Mouse (Mus musculus) hindbrain, embryonic 14.5 days (tissue): ENCODE data around the gene Actl11. TPM values are rescaled to one million over a fixed set of nuclear protein-coding genes. Genes with fewer than 3 reads are reported as not detected.

Source experiments
- polyA plus RNA-seq: library from polyadenylated mRNA; unstranded; fragments of >200 nt; fragmentation: Nextera tagmentation; extraction: Ambion mirVana; gene quantifications from 2 replicates; pipeline ENCODE4 v1.2.1, GENCODE M21; 2014

The Actl11 gene
- polyA plus RNA-seq, 1 experiment from 2014 or later: not detected

Other genes with a start within 250 kb of the Actl11 start
- 1.3 TPM in 2 replicates for gene Gnat1, start 248.8 kb upstream of the Actl11 start, polyA plus RNA-seq
- gene Sema3f, start 218.0 kb upstream of the Actl11 start, polyA plus RNA-seq: 17.5 and 17.7 TPM in 2 replicates
- gene Rbm5, start 157.5 kb upstream of the Actl11 start, polyA plus RNA-seq: 199 and 205 TPM in 2 replicates
- gene Rbm6, start 55.2 kb upstream of the Actl11 start, polyA plus RNA-seq: 79.2 and 80.4 TPM in 2 replicates
- gene Mon1a, start 40.3 kb upstream of the Actl11 start, polyA plus RNA-seq: 22.1 and 23.1 TPM in 2 replicates
- gene Mst1r, start 21.6 kb upstream of the Actl11 start, polyA plus RNA-seq: 0.95 and 1.2 TPM in 2 replicates
- gene Camkv, start 7.2 kb downstream of the Actl11 start, polyA plus RNA-seq: 16.7 and 20.0 TPM in 2 replicates
- 8.4 and 8.6 TPM in 2 replicates for gene Traip, start 21.7 kb downstream of the Actl11 start, polyA plus RNA-seq
- 5.5 and 8.7 TPM in 2 replicates for gene Uba7, start 47.0 kb downstream of the Actl11 start, polyA plus RNA-seq
- 1.2 and 1.3 TPM in 2 replicates for gene Gm20661, start 54.6 kb downstream of the Actl11 start, polyA plus RNA-seq
- 16.3 and 18.1 TPM in 2 replicates for gene Inka1, start 57.4 kb downstream of the Actl11 start, polyA plus RNA-seq
- gene Cdhr4, start 64.0 kb downstream of the Actl11 start, polyA plus RNA-seq: 2.2 and 3.4 TPM in 2 replicates
- gene Gm20662, start 67.9 kb downstream of the Actl11 start, polyA plus RNA-seq: 0.68 TPM in 1 of 2 replicates, not detected in the other
- 55.4 and 60.7 TPM in 2 replicates for gene Ip6k1, start 74.0 kb downstream of the Actl11 start, polyA plus RNA-seq
- 17.7 and 18.2 TPM in 2 replicates for gene Gmppb, start 120.8 kb downstream of the Actl11 start, polyA plus RNA-seq
- 2.4 and 2.9 TPM in 2 replicates for gene Amigo3, start 124.7 kb downstream of the Actl11 start, polyA plus RNA-seq
- gene Mst1, start 152.0 kb downstream of the Actl11 start, polyA plus RNA-seq: not detected in 2 replicates
- gene Rnf123, start 154.9 kb downstream of the Actl11 start, polyA plus RNA-seq: 49.9 and 50.9 TPM in 2 replicates
- 44.8 and 48.7 TPM in 2 replicates for gene Apeh, start 166.1 kb downstream of the Actl11 start, polyA plus RNA-seq